Comparison of ENCODE assay signal across 23 mouse cellular contexts in genomic region chr3:109596084-109596483, GRCm38 (mm10).
A peak's percentile ranks its signal among the peaks of the same experiment; 100 is the strongest.
DNase-seq lines count a peak whose midpoint lies in the region; ATAC-seq lines count a peak whose summit lies in the region.
"Had no signal": no experiment of that assay in that cellular context is flagged by ENCODE, and none has a peak within 500 bp of the region (broad histone marks: within the 10 kb centered on the region; RNA-seq: fewer than 3 reads in every experiment).

No protein-coding gene starts in this region.

- 73% methylated on average over 3 of the region's 3 CpGs for WGBS in kidney, embryonic 15.5 days
- WGBS in neural tube, embryonic 12.5 days = 78% methylated on average over 3 of the region's 3 CpGs
- 80% methylated on average over 3 of the region's 3 CpGs for WGBS in neural tube, embryonic 15.5 days
- 75% methylated on average over 3 of the region's 3 CpGs for WGBS in neural tube, embryonic 13.5 days
- WGBS in limb, embryonic 10.5 days = 86% methylated on average over 3 of the region's 3 CpGs

- ATAC-seq in kidney, embryonic 15.5 days (replicated peaks; ENCODE audit: low FRiP score) = 0 out of 2 replicates have a peak, but pooled peaks have one; percentile 29
- peak; percentile 37; the same call in 1 of the 2 replicates for ATAC-seq in neural tube, embryonic 12.5 days (ENCODE audit: low FRiP score, low read depth)
- no peak for ATAC-seq in neural tube, embryonic 15.5 days (ENCODE audit: low FRiP score)
- no peak for ATAC-seq in neural tube, embryonic 13.5 days (ENCODE audit: low read depth)
- ATAC-seq in CD4-positive, CD25-positive, alpha-beta regulatory T cell, adult 4 months = no peak
- ATAC-seq: forebrain, embryonic 13.5 days; hindbrain, embryonic 16.5 days; liver, postnatal 0 days; Patski had no signal

- no peak for DNase-seq in kidney, adult 9 months
- no peak for DNase-seq in limb, embryonic 10.5 days (ENCODE audit: low spot score)
- DNase-seq: adrenal gland, postnatal 36 days; cerebellum, adult 11-12 months; cerebellum, postnatal 10 days; heart, postnatal 4 days; kidney, adult 18-20 months; kidney, postnatal 10 days; liver, postnatal 0 days had no signal

- no peak overlapping the region for H3K27ac ChIP-seq in kidney, embryonic 15.5 days
- H3K27ac ChIP-seq in neural tube, embryonic 12.5 days = no peak overlapping the region
- H3K27ac ChIP-seq in neural tube, embryonic 15.5 days (replicated peaks) = no peak overlapping the region
- H3K27ac ChIP-seq in neural tube, embryonic 13.5 days (replicated peaks) = 0 out of 2 replicates have a peak overlapping the region, but pooled peaks have one; percentile 28
- H3K27ac ChIP-seq in limb, embryonic 10.5 days = no peak overlapping the region
- H3K27ac ChIP-seq: embryonic facial prominence, embryonic 13.5 days; forebrain, embryonic 13.5 days; heart, embryonic 10.5 days; limb, embryonic 12.5 days had no signal

- H3K9me3 ChIP-seq in kidney, embryonic 15.5 days (replicated peaks) = no peaks in the 10 kb centered on the region
- no peaks in the 10 kb centered on the region for H3K9me3 ChIP-seq in neural tube, embryonic 12.5 days
- H3K9me3 ChIP-seq in neural tube, embryonic 15.5 days (replicated peaks) = no peaks in the 10 kb centered on the region
- H3K9me3 ChIP-seq in neural tube, embryonic 13.5 days = no peaks in the 10 kb centered on the region
- H3K9me3 ChIP-seq in limb, embryonic 10.5 days (replicated peaks) = no peaks in the 10 kb centered on the region
- H3K9me3 ChIP-seq: embryonic facial prominence, embryonic 13.5 days; forebrain, embryonic 13.5 days; heart, embryonic 10.5 days; limb, embryonic 12.5 days; megakaryocyte, embryonic 14.5 days had no signal

- no peaks in the 10 kb centered on the region for H3K36me3 ChIP-seq in kidney, embryonic 15.5 days
- no peaks in the 10 kb centered on the region for H3K36me3 ChIP-seq in neural tube, embryonic 12.5 days
- H3K36me3 ChIP-seq in neural tube, embryonic 15.5 days = no peaks in the 10 kb centered on the region
- H3K36me3 ChIP-seq in neural tube, embryonic 13.5 days = no peaks in the 10 kb centered on the region
- H3K36me3 ChIP-seq in limb, embryonic 10.5 days = no peaks in the 10 kb centered on the region
- H3K36me3 ChIP-seq: embryonic facial prominence, embryonic 13.5 days; heart, embryonic 10.5 days; limb, embryonic 12.5 days had no signal

- H3K27me3 ChIP-seq in kidney, embryonic 15.5 days = no peaks in the 10 kb centered on the region
- H3K27me3 ChIP-seq in neural tube, embryonic 12.5 days (replicated peaks) = no peaks in the 10 kb centered on the region
- H3K27me3 ChIP-seq in neural tube, embryonic 15.5 days (replicated peaks) = no peaks in the 10 kb centered on the region
- no peaks in the 10 kb centered on the region for H3K27me3 ChIP-seq in neural tube, embryonic 13.5 days
- H3K27me3 ChIP-seq in limb, embryonic 10.5 days (ENCODE audit: low read depth, poor library complexity, severe bottlenecking) = no peaks in the 10 kb centered on the region
- H3K27me3 ChIP-seq: embryonic facial prominence, embryonic 13.5 days; forebrain, embryonic 13.5 days; limb, embryonic 12.5 days; megakaryocyte, embryonic 14.5 days; Patski had no signal

- no peak overlapping the region for H3K9ac ChIP-seq in kidney, embryonic 15.5 days
- no peak overlapping the region for H3K9ac ChIP-seq in neural tube, embryonic 12.5 days
- no peak overlapping the region for H3K9ac ChIP-seq in neural tube, embryonic 15.5 days (replicated peaks)
- H3K9ac ChIP-seq in neural tube, embryonic 13.5 days = no peak overlapping the region
- H3K9ac ChIP-seq: embryonic facial prominence, embryonic 13.5 days; forebrain, embryonic 13.5 days; limb, embryonic 12.5 days; liver, postnatal 0 days had no signal

- H3K4me2 ChIP-seq in kidney, embryonic 15.5 days = no peak overlapping the region
- H3K4me2 ChIP-seq in neural tube, embryonic 12.5 days (replicated peaks) = no peak overlapping the region
- H3K4me2 ChIP-seq in neural tube, embryonic 15.5 days = no peak overlapping the region
- H3K4me2 ChIP-seq in neural tube, embryonic 13.5 days = no peak overlapping the region
- H3K4me2 ChIP-seq: embryonic facial prominence, embryonic 13.5 days; forebrain, embryonic 13.5 days; limb, embryonic 12.5 days; liver, embryonic 11.5 days had no signal

- no peak overlapping the region for H3K4me3 ChIP-seq in kidney, embryonic 15.5 days (replicated peaks)
- no peak overlapping the region for H3K4me3 ChIP-seq in neural tube, embryonic 12.5 days
- no peak overlapping the region for H3K4me3 ChIP-seq in neural tube, embryonic 15.5 days (replicated peaks)
- no peak overlapping the region for H3K4me3 ChIP-seq in neural tube, embryonic 13.5 days
- no peak overlapping the region for H3K4me3 ChIP-seq in limb, embryonic 10.5 days
- H3K4me3 ChIP-seq: embryonic facial prominence, embryonic 13.5 days; erythroblast, embryonic 14.5 days; forebrain, embryonic 13.5 days; heart, embryonic 10.5 days; limb, embryonic 12.5 days; megakaryocyte, embryonic 14.5 days had no signal

- H3K4me1 ChIP-seq in kidney, embryonic 15.5 days = peaks cover 4% of the 10 kb centered on the region; the same call in 1 of the 2 replicates
- no peaks in the 10 kb centered on the region for H3K4me1 ChIP-seq in neural tube, embryonic 12.5 days
- H3K4me1 ChIP-seq in neural tube, embryonic 15.5 days = no peaks in the 10 kb centered on the region
- H3K4me1 ChIP-seq in neural tube, embryonic 13.5 days (replicated peaks) = peaks cover 6% of the 10 kb centered on the region; the same call in 1 of the 2 replicates
- H3K4me1 ChIP-seq in limb, embryonic 10.5 days = no peaks in the 10 kb centered on the region
- H3K4me1 ChIP-seq: forebrain, embryonic 13.5 days; limb, embryonic 12.5 days; megakaryocyte, embryonic 14.5 days had no signal

Comparison
In these comparisons a context has a peak if more than half of its experiments do, and no peak if none do; other contexts are left out.
1. ATAC-seq: peak in kidney, embryonic 15.5 days (single experiment) and neural tube, embryonic 12.5 days (single experiment); none in neural tube, embryonic 15.5 days (single experiment), neural tube, embryonic 13.5 days (single experiment) and CD4-positive, CD25-positive, alpha-beta regulatory T cell, adult 4 months (single experiment).